Mouse (Mus musculus) monocyte, adult 2 months (primary cell): ENCODE results near the gene Asap3.

Experiments used
- DNase-seq, 2 experiments: peaks; one replicate each; pipeline ENCODE4 v3.0.0; 2022; ENCODE audit warnings: low spot score in 2 of 2, low read depth in 1 of 2

Asap3 gene

DNA sequence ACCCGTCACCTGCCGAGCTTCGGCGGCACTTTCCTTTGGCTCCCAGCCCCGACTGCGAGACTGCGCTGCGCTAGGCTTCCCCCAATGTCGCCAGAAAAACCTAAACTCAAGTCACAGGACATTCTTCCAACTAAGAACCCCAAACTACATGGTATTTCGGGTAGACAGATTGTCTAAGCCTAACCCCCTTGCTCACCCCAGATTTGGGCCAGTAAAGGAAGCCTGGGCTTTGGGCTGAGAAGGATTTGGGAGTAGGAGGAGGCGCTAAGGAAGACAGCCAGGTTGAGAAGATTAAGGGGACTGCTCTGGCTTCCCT, 43.1 kb downstream of the Asap3 start:
- no peak for DNase-seq

DNA sequence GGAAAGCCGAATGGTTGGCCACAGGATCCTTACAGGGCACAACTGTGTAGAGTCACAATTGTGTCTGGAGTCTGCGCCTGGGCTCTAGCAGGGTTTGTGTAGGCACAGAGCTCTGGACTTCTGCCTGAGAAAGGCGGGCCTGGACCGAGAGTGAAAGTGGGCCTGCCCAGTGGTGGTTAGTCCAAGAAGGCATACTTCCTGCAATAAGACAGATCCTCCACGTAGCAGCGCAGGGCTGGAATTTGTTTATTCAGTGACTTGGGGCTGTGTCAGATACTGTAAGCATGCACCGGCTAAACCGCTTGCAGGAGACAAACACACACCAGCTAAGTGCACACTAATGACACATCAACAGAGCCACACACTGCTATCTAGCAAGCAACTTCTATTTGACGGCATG, 43.6 kb downstream of the Asap3 start:
- DNase-seq: no peak

DNA sequence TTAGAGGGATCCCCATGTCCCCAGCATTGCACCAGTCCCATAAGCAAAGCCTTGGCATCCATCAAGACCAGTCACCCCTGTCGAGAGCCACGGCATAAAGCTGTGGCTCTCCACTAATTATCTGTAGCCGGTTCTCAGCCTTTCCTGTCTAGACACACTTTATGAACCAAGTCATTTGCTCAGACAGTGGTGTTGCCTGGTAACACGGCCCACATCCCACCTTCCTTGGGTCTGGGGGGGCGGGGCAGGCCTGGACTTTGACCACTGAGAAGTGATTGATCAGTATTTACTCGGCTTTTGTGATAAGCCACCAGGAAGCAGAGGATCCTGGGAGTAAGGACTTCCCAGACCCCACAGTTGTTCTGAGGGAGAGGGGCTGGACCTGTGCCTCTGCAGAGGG, 49.8 kb downstream of the Asap3 start:
- DNase-seq: no peak

DNA sequence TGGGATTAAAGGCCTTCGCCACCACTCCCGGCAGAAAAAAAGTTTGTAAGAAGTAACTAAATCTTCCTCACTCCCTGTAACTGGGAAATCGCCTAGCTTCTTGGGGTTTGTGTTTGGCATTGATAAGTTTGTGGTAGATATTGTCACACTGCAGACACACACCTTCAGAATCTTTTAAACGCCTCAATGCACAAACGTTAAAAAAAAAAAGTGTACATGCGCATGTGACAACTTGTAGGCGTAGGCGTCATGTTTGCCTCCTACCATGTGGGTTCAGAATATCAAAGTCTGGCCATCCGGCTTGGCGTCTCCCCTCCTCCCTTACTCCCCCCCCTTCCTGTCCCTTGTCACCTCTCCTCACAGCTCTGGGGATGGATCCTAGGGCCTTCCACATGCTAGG, 50.5 kb downstream of the Asap3 start:
- DNase-seq: no peak

GRCm38 (mm10) chr4:136259916-136260315, 53.8 kb downstream of the Asap3 start:
- DNase-seq: no peak

GRCm38 (mm10) chr4:136260491-136261180, 54.5 kb downstream of the Asap3 start:
- DNase-seq: peak in 1 of 2 experiments; percentile 66

DNA sequence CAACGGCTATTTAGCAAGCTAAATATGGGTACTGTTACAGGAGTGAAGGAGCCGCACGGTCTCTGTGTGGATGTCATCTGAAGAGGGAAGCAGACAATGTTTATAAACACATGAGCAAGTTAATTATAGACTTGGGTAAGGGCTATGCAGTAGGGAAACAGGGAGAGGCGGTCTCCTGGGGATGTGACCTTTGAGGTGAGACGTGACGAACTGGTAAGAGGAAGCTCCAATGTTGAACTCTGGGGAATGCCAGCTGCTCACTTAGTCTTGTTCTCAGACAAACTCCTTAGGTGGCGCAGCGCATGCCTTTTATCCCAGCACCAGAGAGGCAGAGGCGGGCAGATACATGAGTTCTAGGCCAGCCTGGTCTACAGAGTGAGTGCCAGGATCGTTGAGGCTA, 55.7 kb downstream of the Asap3 start:
- DNase-seq: peak in 1 of 2 experiments; percentile 22

GRCm38 (mm10) chr4:136263555-136263954, 57.4 kb downstream of the Asap3 start:
- DNase-seq: no peak

- DNase-seq: peak; percentile 32 to 48
These were observed 60.7 kb downstream of the Asap3 start for GRCm38 (mm10) chr4:136266716-136267343.

- DNase-seq: no peak
These were observed 62.7 kb downstream of the Asap3 start for GRCm38 (mm10) chr4:136268912-136269311.

DNA sequence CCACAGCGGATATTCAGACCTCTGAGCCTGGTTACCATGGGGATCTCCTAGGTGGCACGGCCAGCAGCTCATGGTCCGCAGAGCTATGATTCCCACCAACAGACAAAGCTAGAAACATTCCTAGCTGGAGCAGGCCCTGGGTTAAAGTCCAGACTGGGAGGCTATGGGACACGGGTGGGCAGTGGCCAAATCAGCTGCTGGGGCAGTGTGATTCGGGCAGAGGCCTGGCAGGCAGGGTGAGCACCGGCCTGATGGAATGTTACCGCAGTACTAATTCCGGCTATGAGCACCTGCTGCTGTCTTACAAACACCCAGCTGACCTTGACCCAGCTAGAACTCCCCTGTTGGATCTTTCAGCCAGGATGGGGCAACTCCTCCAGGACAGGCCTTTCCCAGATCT, 64.5 kb downstream of the Asap3 start:
- no peak for DNase-seq

- no peak for DNase-seq
These were observed 74.9 kb downstream of the Asap3 start for GRCm38 (mm10) chr4:136281097-136281496.

GRCm38 (mm10) chr4:136281611-136282010, 75.4 kb downstream of the Asap3 start:
- DNase-seq: no peak

- DNase-seq: no peak
These were observed 76.7 kb downstream of the Asap3 start for GRCm38 (mm10) chr4:136282621-136283480.

DNA sequence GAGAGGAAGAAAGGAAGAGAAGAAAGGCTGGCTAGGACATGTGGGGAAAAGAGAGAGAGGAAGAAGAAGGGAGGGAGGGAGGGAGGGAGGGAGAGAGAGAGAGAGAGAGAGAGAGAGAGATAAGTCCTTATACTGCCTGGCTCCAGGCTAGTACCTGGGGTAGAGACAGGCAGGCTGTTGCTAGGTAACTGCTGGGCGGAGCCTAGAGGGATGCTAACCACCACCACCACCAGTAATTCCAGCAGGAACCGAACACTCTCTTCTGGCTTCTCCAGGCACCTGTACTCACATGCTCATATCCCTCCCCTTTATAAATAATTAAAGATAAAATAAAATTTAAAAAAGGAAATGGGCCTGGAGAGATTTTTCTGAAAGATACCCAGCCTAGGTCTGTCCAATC, 77.6 kb downstream of the Asap3 start:
- no peak for DNase-seq

GRCm38 (mm10) chr4:136284455-136284854, 78.3 kb downstream of the Asap3 start, which contains the start of gene Zfp46:
Gene Zfp46, plus strand, starts transcription at chr4:136284683.
- no peak for DNase-seq

- DNase-seq: no peak
These were observed 78.7 kb downstream of the Asap3 start for GRCm38 (mm10) chr4:136284891-136285290.

DNA sequence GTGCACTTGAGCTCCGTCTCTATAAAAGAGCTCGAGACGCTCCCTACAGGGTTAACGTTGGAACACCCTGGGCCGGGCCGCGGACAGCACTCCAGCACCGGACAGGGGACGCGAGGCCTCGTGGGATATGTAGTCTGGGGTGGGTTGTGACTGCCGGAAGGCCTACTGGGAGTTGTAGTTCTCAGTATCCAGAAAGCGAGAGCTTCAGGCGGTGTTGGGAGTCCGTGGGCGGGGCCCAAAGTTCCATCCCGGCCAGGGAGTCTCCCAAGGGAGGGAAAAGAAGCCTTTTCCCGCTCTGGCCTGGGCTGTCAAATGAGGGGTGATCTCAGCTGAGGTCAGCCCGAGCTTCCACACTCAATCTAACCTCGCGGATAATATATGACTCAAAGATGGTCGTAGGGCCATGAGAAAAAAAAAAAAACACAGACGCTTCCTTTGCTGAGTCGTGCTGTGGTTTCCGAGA, 79.2 kb downstream of the Asap3 start:
- DNase-seq: peak; percentile 76 to 80

DNA sequence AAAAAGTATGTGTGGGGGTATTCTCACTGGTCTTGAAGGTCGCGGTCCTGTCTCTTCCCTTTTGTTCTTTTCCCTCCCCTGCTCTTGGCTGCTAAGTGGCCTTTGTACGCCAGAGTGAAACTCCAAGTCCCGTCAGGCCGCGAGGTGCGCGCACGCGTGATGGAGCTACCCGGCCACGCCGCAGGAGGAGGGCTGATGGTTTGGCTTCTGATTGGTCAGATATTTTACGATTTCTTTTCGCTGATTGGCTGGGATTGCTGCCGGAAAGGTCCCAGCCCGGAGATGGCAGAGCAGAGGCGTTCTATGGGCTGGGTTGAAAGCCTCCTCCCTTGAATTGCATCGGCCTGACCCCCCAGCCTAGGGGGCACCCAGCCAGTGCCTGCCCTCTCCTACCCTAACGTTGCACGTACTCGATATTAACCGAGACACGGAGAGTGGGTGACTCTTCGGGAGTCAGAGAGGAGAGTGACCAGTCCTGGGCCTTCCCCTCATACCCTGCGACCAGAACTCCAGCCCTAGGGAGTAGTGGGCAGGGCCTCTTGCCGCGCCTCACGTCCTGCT, 79.7 kb downstream of the Asap3 start:
- DNase-seq: peak; percentile 79 to 87

DNA sequence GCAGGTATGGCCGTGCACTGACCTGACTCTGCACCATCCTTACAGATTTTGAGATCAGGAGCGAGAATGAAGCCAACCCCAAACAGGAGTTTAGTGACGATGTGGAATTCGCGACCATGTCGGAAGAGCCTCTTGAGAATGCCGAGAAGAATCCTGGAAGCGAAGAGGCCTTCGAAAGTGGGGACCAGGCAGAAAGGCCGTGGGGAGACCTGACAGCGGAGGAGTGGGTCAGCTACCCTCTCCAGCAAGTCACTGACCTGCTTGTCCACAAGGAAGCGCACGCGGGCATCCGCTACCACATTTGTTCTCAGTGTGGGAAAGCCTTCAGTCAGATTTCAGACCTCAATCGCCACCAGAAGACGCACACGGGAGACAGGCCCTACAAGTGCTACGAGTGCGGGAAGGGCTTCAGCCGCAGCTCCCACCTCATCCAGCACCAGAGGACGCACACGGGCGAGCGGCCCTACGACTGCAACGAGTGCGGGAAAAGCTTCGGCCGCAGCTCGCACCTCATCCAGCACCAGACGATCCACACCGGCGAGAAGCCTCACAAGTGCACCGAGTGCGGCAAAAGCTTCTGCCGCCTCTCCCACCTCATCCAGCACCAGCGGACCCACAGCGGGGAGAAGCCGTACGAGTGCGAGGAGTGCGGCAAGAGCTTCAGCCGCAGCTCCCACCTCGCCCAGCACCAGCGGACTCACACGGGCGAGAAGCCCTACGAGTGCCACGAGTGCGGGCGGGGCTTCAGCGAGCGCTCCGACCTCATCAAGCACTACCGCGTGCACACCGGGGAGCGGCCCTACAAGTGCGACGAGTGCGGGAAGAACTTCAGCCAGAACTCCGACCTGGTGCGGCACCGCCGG, 84.0 kb downstream of the Asap3 start:
- no peak for DNase-seq
